Mouse (Mus musculus): ENCODE data around the gene Gpr137.

DNA sequence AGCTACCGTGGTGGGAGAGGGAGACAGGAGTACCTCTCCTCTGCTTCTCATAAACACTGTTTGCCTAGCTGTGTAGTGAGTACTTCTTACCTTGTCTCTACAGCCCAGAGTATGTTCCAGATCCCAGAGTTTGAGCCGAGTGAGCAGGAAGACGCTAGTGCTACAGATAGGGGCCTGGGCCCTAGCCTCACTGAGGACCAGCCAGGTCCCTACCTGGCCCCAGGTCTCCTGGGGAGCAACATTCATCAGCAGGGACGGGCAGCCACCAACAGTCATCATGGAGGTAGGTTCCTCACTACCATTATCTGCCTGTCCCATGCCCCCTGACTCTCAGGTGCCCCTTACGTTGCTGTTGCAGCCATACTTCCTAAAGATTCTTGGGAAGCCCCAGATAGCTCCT is 484 bp upstream of the Gpr137 start:
- TF ChIP-seq CTCF (IDR thresholded peaks at IDR 0.05; ENCODE audit: low read depth) (no peak), EP300 (optimal IDR thresholded peaks at IDR 0.05) (no peak)

Measured in stomach, postnatal 0 days (tissue).